Mouse (Mus musculus): ENCODE measurements around the gene Cul9.

DNA sequence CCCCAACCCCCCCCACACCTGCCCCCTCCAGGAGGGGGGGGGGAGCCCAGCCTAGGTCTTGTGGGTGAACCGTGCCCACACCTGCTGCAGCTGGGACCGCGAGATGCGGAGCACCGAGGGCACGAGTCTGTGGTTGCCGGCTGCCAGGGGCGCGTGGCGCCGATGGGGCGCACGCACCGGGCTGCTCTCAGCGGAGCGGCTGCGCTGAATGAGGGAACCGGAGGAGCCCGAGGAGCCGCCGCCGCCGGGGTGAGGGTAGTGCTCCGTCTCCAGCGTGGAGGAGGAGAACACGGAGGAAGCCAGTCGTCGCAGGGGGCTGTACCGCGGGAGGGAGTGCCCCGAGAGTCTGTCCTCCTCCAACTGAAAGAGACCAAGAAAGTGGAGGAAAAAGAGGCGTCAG is 85.5 kb downstream of the Cul9 start:
- no peak for TF ChIP-seq CTCF (IDR thresholded peaks at IDR 0.05; ENCODE audit: low read depth)
- TF ChIP-seq EP300 (IDR thresholded peaks at IDR 0.05; ENCODE audit: low read depth) = no peak
